33 mouse cellular contexts compared by ENCODE assay signal in the genomic region with DNA sequence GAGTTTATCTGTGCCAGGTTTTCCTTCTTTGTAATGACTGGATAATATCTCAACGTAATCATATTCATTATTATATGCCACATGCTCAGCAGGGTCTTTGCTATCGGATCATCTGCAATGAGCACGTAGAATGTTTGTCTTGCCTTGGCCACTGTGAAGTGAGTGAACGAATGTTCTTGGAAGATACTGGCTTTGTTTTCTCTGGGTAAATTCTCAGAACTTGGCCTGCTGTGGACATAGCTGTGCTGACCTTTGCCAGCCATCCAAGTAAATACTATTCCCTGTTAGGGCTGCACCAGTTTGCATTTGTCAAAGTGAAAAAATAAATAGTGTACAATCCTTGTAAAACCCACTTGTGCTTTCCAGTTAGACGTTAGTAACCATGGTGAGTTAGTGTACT. TPM values are rescaled to one million over a fixed set of nuclear protein-coding genes. Genes with fewer than 3 reads are reported as not detected.
A peak's percentile ranks its signal among the peaks of the same experiment; 100 is the strongest.
DNase-seq lines count a peak whose midpoint lies in the region; ATAC-seq and TF ChIP-seq lines count a peak whose summit lies in the region.
"Had no signal": no experiment of that assay in that cellular context is flagged by ENCODE, and none has a peak within 500 bp of the region (broad histone marks: within the 10 kb centered on the region; RNA-seq: fewer than 3 reads in every experiment).

No protein-coding gene starts in this region.

- H3K79me2 ChIP-seq in liver, adult 2 months (ENCODE audit: control insufficient read depth, insufficient read depth, low read length): no peaks in the 10 kb centered on the region

- no peak overlapping the region for H3K4me3 ChIP-seq in kidney, adult 2 months (ENCODE audit: insufficient read depth, low read depth, low read length)
- no peak overlapping the region for H3K4me3 ChIP-seq in kidney, embryonic 14.5 days (ENCODE audit: low read length)
- no peak overlapping the region for H3K4me3 ChIP-seq in liver, adult 2 months (ENCODE audit: insufficient read depth, low read depth, low read length)
- H3K4me3 ChIP-seq in liver, embryonic 11.5 days (ENCODE audit: low read depth, low read length): no peak overlapping the region
- H3K4me3 ChIP-seq: embryonic facial prominence, embryonic 13.5 days; embryonic facial prominence, embryonic 15.5 days; erythroblast, embryonic 14.5 days; forebrain, embryonic 10.5 days; forebrain, embryonic 12.5 days had no signal

- TF ChIP-seq POLR2A in kidney, adult 2 months (IDR thresholded peaks at IDR 0.05; ENCODE audit: low read depth, low read length): no peak
- no peak for TF ChIP-seq POLR2A in liver, adult 2 months (IDR thresholded peaks at IDR 0.05; ENCODE audit: extremely low read depth, insufficient read depth, low read length)

- no peak for TF ChIP-seq CTCF in kidney, adult 2 months (conservative IDR thresholded peaks at IDR 0.05; ENCODE audit: insufficient read depth, insufficient read length, low read depth, low read length)
- no peak for TF ChIP-seq CTCF in liver, adult 2 months (IDR thresholded peaks at IDR 0.05; ENCODE audit: low read depth, low read length)

- H3K9ac ChIP-seq in kidney, embryonic 14.5 days (ENCODE audit: low read depth, low read length): no peak overlapping the region
- no peak overlapping the region for H3K9ac ChIP-seq in liver, adult 2 months (ENCODE audit: low read depth, low read length)
- no peak overlapping the region for H3K9ac ChIP-seq in liver, embryonic 11.5 days (ENCODE audit: low read depth, low read length)
- H3K9ac ChIP-seq: embryonic facial prominence, embryonic 13.5 days; embryonic facial prominence, embryonic 15.5 days; forebrain, embryonic 12.5 days had no signal

- peak; percentile 77 for DNase-seq in kidney, adult 2 months
- DNase-seq in liver, adult 2 months (ENCODE audit: extremely low read depth, low read depth, low spot score): peak; percentile 15
- no peak for DNase-seq in liver, embryonic 11.5 days (ENCODE audit: low spot score)
- peak; percentile 20 for DNase-seq in adipocyte (ENCODE audit: low spot score)
- DNase-seq: adrenal gland, postnatal 25 days; B cell, adult 2 months; cerebellum, adult 11 months; cerebellum, adult 18-20 months; cerebellum, adult 8-10 months; cerebellum, adult 9-11 months; cerebellum, postnatal 14 days; cerebellum, postnatal 36 days; embryo, embryonic 11 days had no signal

- WGBS in kidney, adult 2 months: 62% methylated on average over 5 of the region's 5 CpGs
- WGBS in kidney, embryonic 14.5 days: 70% methylated on average over 5 of the region's 5 CpGs
- 26% methylated on average over 5 of the region's 5 CpGs for WGBS in liver, adult 2 months
- 67% methylated on average over 5 of the region's 5 CpGs for WGBS in liver, embryonic 11.5 days

- H3K4me1 ChIP-seq in kidney, adult 2 months (ENCODE audit: control insufficient read depth, insufficient read depth, low read length): peaks cover 8% of the 10 kb centered on the region
- H3K4me1 ChIP-seq in kidney, embryonic 14.5 days (ENCODE audit: control insufficient read depth, insufficient read depth, low read length): peaks cover 17% of the 10 kb centered on the region; the same call in 1 of the 2 replicates
- H3K4me1 ChIP-seq in liver, adult 2 months (ENCODE audit: control insufficient read depth, insufficient read depth, low read length): peaks cover 12% of the 10 kb centered on the region; the same call in 1 of the 2 replicates
- no peaks in the 10 kb centered on the region for H3K4me1 ChIP-seq in liver, embryonic 11.5 days (replicated peaks; ENCODE audit: control insufficient read depth, insufficient read depth, low read length)
- H3K4me1 ChIP-seq: embryonic facial prominence, embryonic 13.5 days; embryonic facial prominence, embryonic 15.5 days; forebrain, embryonic 12.5 days had no signal

- H3K9me3 ChIP-seq in kidney, embryonic 14.5 days (ENCODE audit: control insufficient read depth, low read length): no peaks in the 10 kb centered on the region
- no peaks in the 10 kb centered on the region for H3K9me3 ChIP-seq in liver, embryonic 11.5 days (ENCODE audit: control insufficient read depth, low read length)
- H3K9me3 ChIP-seq: embryonic facial prominence, embryonic 13.5 days; embryonic facial prominence, embryonic 15.5 days; forebrain, embryonic 10.5 days; forebrain, embryonic 12.5 days; G1E had no signal

- H3K4me2 ChIP-seq in kidney, embryonic 14.5 days (replicated peaks; ENCODE audit: low read depth, low read length): no peak overlapping the region
- H3K4me2 ChIP-seq in liver, embryonic 11.5 days: no peak overlapping the region
- H3K4me2 ChIP-seq: embryonic facial prominence, embryonic 13.5 days; embryonic facial prominence, embryonic 15.5 days; forebrain, embryonic 12.5 days had no signal

- H3K27ac ChIP-seq in kidney, adult 2 months (ENCODE audit: insufficient read depth, low read depth, low read length): no peak overlapping the region
- H3K27ac ChIP-seq in kidney, embryonic 14.5 days (ENCODE audit: low read depth, low read length): no peak overlapping the region
- peak overlapping the region; percentile 46 for H3K27ac ChIP-seq in liver, adult 2 months (replicated peaks; ENCODE audit: insufficient read depth, low read depth, low read length)
- no peak overlapping the region for H3K27ac ChIP-seq in liver, embryonic 11.5 days (ENCODE audit: low read depth, low read length)
- H3K27ac ChIP-seq: embryonic facial prominence, embryonic 13.5 days; embryonic facial prominence, embryonic 15.5 days; forebrain, embryonic 10.5 days; forebrain, embryonic 12.5 days had no signal

- H3K36me3 ChIP-seq in kidney, adult 2 months (ENCODE audit: control insufficient read depth, insufficient read depth, low read length): no peaks in the 10 kb centered on the region
- H3K36me3 ChIP-seq in kidney, embryonic 14.5 days (ENCODE audit: control insufficient read depth, insufficient read depth, low read length): no peaks in the 10 kb centered on the region
- H3K36me3 ChIP-seq in liver, adult 2 months (ENCODE audit: control insufficient read depth, insufficient read depth, low read length): no peaks in the 10 kb centered on the region
- no peaks in the 10 kb centered on the region for H3K36me3 ChIP-seq in liver, embryonic 11.5 days (ENCODE audit: control insufficient read depth, insufficient read depth, low read length)
- H3K36me3 ChIP-seq: embryonic facial prominence, embryonic 13.5 days; embryonic facial prominence, embryonic 15.5 days; forebrain, embryonic 10.5 days; forebrain, embryonic 12.5 days; G1E had no signal

- ATAC-seq in kidney, embryonic 14.5 days (ENCODE audit: low FRiP score, low TSS enrichment): no peak
- no peak for ATAC-seq in liver, embryonic 11.5 days (replicated peaks; ENCODE audit: low FRiP score)
- no peak for ATAC-seq in frontal cortex, adult (ENCODE audit: low TSS enrichment)
- ATAC-seq: activated CD4-positive, CD25-positive, alpha-beta regulatory T cell, adult 4 months; CD4-positive, CD25-positive, alpha-beta regulatory T cell, adult 4 months; forebrain, embryonic 14.5 days; forebrain, embryonic 16.5 days; Patski had no signal

- H3K27me3 ChIP-seq in kidney, adult 2 months (replicated peaks; ENCODE audit: control insufficient read depth, insufficient read depth, low read length): no peaks in the 10 kb centered on the region
- no peaks in the 10 kb centered on the region for H3K27me3 ChIP-seq in kidney, embryonic 14.5 days (ENCODE audit: control insufficient read depth, insufficient read depth, low read length)
- no peaks in the 10 kb centered on the region for H3K27me3 ChIP-seq in liver, adult 2 months (ENCODE audit: control insufficient read depth, insufficient read depth, low read length)
- H3K27me3 ChIP-seq in liver, embryonic 11.5 days (replicated peaks; ENCODE audit: control insufficient read depth, insufficient read depth, low read length): no peaks in the 10 kb centered on the region
- H3K27me3 ChIP-seq: embryonic facial prominence, embryonic 15.5 days; forebrain, embryonic 12.5 days; Patski had no signal

RNA-seq across cellular contexts. Expression of gene Defb29, which starts 8.2 kb away (rescaled TPM):
- 159 and 165 TPM in 2 replicates for polyA plus RNA-seq in kidney, adult 2 months (2012; rRNA removed)
- 0.66 TPM in 1 of 2 replicates, not detected in the other for polyA plus RNA-seq in kidney, embryonic 14.5 days (2014; fragmentation: Nextera tagmentation; extraction: Ambion mirVana)
- total RNA-seq in liver, adult 2 months (2014; rRNA removed): not detected in 2 replicates
- not detected in 2 replicates for polyA plus RNA-seq in liver, adult 2 months (2012; rRNA removed)
- polyA plus RNA-seq in liver, embryonic 11.5 days (2014; fragmentation: Nextera tagmentation; extraction: Ambion mirVana): not detected in 2 replicates
- total RNA-seq: adrenal gland, adult 2 months; adrenal gland, postnatal 10 days; adrenal gland, postnatal 25 days; adrenal gland, postnatal 4 days; CH12.LX; common myeloid progenitor, adult 5-6 weeks; G1E had no signal
- polyA plus RNA-seq: activated CD4-positive, CD25-positive, alpha-beta regulatory T cell, adult 4 months; adrenal gland, adult 2 months; brain, embryonic 14.5 days; CD4-positive, CD25-positive, alpha-beta regulatory T cell, adult 4 months; embryonic facial prominence, embryonic 11.5 days; embryonic facial prominence, embryonic 13.5 days; embryonic facial prominence, embryonic 15.5 days; erythroblast, embryonic 14.5 days; forebrain, embryonic 10.5 days; forebrain, embryonic 12.5 days; forebrain, embryonic 14.5 days; forebrain, embryonic 16.5 days; G1E had no signal

RNA-seq across cellular contexts. Expression of gene Gm17416, which starts 21.0 kb away (rescaled TPM):
- not detected in 2 replicates for polyA plus RNA-seq in kidney, adult 2 months (2012; rRNA removed)
- not detected in 2 replicates for polyA plus RNA-seq in kidney, embryonic 14.5 days (2014; fragmentation: Nextera tagmentation; extraction: Ambion mirVana)
- not detected in 2 replicates for total RNA-seq in liver, adult 2 months (2014; rRNA removed)
- polyA plus RNA-seq in liver, adult 2 months (2012; rRNA removed): not detected in 2 replicates
- polyA plus RNA-seq in liver, embryonic 11.5 days (2014; fragmentation: Nextera tagmentation; extraction: Ambion mirVana): not detected in 2 replicates
- total RNA-seq: adrenal gland, adult 2 months; adrenal gland, postnatal 10 days; adrenal gland, postnatal 25 days; adrenal gland, postnatal 4 days; CH12.LX; common myeloid progenitor, adult 5-6 weeks; G1E had no signal
- polyA plus RNA-seq: activated CD4-positive, CD25-positive, alpha-beta regulatory T cell, adult 4 months; adrenal gland, adult 2 months; brain, embryonic 14.5 days; CD4-positive, CD25-positive, alpha-beta regulatory T cell, adult 4 months; embryonic facial prominence, embryonic 11.5 days; embryonic facial prominence, embryonic 13.5 days; embryonic facial prominence, embryonic 15.5 days; erythroblast, embryonic 14.5 days; forebrain, embryonic 10.5 days; forebrain, embryonic 12.5 days; forebrain, embryonic 14.5 days; forebrain, embryonic 16.5 days; G1E had no signal

RNA-seq across cellular contexts. Expression of gene Defb21, which starts 24.4 kb away (rescaled TPM):
- polyA plus RNA-seq in kidney, adult 2 months (2012; rRNA removed): not detected in 2 replicates
- polyA plus RNA-seq in kidney, embryonic 14.5 days (2014; fragmentation: Nextera tagmentation; extraction: Ambion mirVana): not detected in 2 replicates
- not detected in 2 replicates for total RNA-seq in liver, adult 2 months (2014; rRNA removed)
- not detected in 2 replicates for polyA plus RNA-seq in liver, adult 2 months (2012; rRNA removed)
- polyA plus RNA-seq in liver, embryonic 11.5 days (2014; fragmentation: Nextera tagmentation; extraction: Ambion mirVana): not detected in 2 replicates
- total RNA-seq: adrenal gland, adult 2 months; adrenal gland, postnatal 10 days; adrenal gland, postnatal 25 days; adrenal gland, postnatal 4 days; CH12.LX; common myeloid progenitor, adult 5-6 weeks; G1E had no signal
- polyA plus RNA-seq: activated CD4-positive, CD25-positive, alpha-beta regulatory T cell, adult 4 months; adrenal gland, adult 2 months; brain, embryonic 14.5 days; CD4-positive, CD25-positive, alpha-beta regulatory T cell, adult 4 months; embryonic facial prominence, embryonic 11.5 days; embryonic facial prominence, embryonic 13.5 days; embryonic facial prominence, embryonic 15.5 days; erythroblast, embryonic 14.5 days; forebrain, embryonic 10.5 days; forebrain, embryonic 12.5 days; forebrain, embryonic 14.5 days; forebrain, embryonic 16.5 days; G1E; Patski had no signal

RNA-seq across cellular contexts. Expression of gene Defb28, which starts 30.1 kb away (rescaled TPM):
- polyA plus RNA-seq in kidney, adult 2 months (2012; rRNA removed): 0.30 TPM in 1 of 2 replicates, not detected in the other
- polyA plus RNA-seq in kidney, embryonic 14.5 days (2014; fragmentation: Nextera tagmentation; extraction: Ambion mirVana): 0.80 TPM in 1 of 2 replicates, not detected in the other
- total RNA-seq in liver, adult 2 months (2014; rRNA removed): not detected in 2 replicates
- polyA plus RNA-seq in liver, adult 2 months (2012; rRNA removed): not detected in 2 replicates
- not detected in 2 replicates for polyA plus RNA-seq in liver, embryonic 11.5 days (2014; fragmentation: Nextera tagmentation; extraction: Ambion mirVana)
- total RNA-seq: adrenal gland, adult 2 months; adrenal gland, postnatal 10 days; adrenal gland, postnatal 25 days; adrenal gland, postnatal 4 days; CH12.LX; common myeloid progenitor, adult 5-6 weeks; G1E had no signal
- polyA plus RNA-seq: activated CD4-positive, CD25-positive, alpha-beta regulatory T cell, adult 4 months; adrenal gland, adult 2 months; brain, embryonic 14.5 days; CD4-positive, CD25-positive, alpha-beta regulatory T cell, adult 4 months; embryonic facial prominence, embryonic 11.5 days; embryonic facial prominence, embryonic 13.5 days; embryonic facial prominence, embryonic 15.5 days; erythroblast, embryonic 14.5 days; forebrain, embryonic 10.5 days; forebrain, embryonic 12.5 days; forebrain, embryonic 14.5 days; forebrain, embryonic 16.5 days; G1E had no signal

RNA-seq across cellular contexts. Expression of gene Defb19, which starts 32.0 kb away (rescaled TPM):
- 2.3 and 2.9 TPM in 2 replicates for polyA plus RNA-seq in kidney, adult 2 months (2012; rRNA removed)
- polyA plus RNA-seq in kidney, embryonic 14.5 days (2014; fragmentation: Nextera tagmentation; extraction: Ambion mirVana): not detected in 2 replicates
- not detected in 2 replicates for total RNA-seq in liver, adult 2 months (2014; rRNA removed)
- not detected in 2 replicates for polyA plus RNA-seq in liver, adult 2 months (2012; rRNA removed)
- not detected in 2 replicates for polyA plus RNA-seq in liver, embryonic 11.5 days (2014; fragmentation: Nextera tagmentation; extraction: Ambion mirVana)
- total RNA-seq: CH12.LX; common myeloid progenitor, adult 5-6 weeks; G1E had no signal
- polyA plus RNA-seq: activated CD4-positive, CD25-positive, alpha-beta regulatory T cell, adult 4 months; adrenal gland, adult 2 months; brain, embryonic 14.5 days; CD4-positive, CD25-positive, alpha-beta regulatory T cell, adult 4 months; embryonic facial prominence, embryonic 11.5 days; embryonic facial prominence, embryonic 13.5 days; embryonic facial prominence, embryonic 15.5 days; erythroblast, embryonic 14.5 days; forebrain, embryonic 10.5 days; forebrain, embryonic 12.5 days; forebrain, embryonic 14.5 days; forebrain, embryonic 16.5 days; G1E; Patski had no signal

Comparison
In these comparisons a context has a peak if more than half of its experiments do, and no peak if none do; other contexts are left out.
1. RNA of gene Defb29, which starts 8.2 kb away (polyA plus RNA-seq): 159 to 165 TPM in kidney, adult 2 months; 0.66 TPM in kidney, embryonic 14.5 days, not detected in liver, adult 2 months and not detected in liver, embryonic 11.5 days; every median in the first group is over 10 times any median in the second.